Mouse (Mus musculus) layer of hippocampus, adult 6 months (tissue): ENCODE data around the gene Pde8a. TPM values are rescaled to one million over a fixed set of nuclear protein-coding genes. Genes with fewer than 3 reads are reported as not detected.

ENCODE experiments used
- long read RNA-seq, 2 experiments: library from polyadenylated mRNA; unstranded; transcript quantifications; one replicate each; pipeline ENCODE4 v2.0.0; 2019 to 2020
- polyA plus RNA-seq: library from polyadenylated mRNA; unstranded; fragments of <200 nt; fragmentation: Nextera tagmentation; gene quantifications from 2 replicates; pipeline ENCODE4 v1.2.3, GENCODE M21; 2021

Pde8a gene
- polyA plus RNA-seq: 2.5 and 2.9 TPM in 2 replicates
- long read RNA-seq, experiment 1, partial matches to known transcripts: 6 of 7 reads
- long read RNA-seq, experiment 1, other reads (novel, unspliced or antisense): 1 of 7 reads
- long read RNA-seq, experiment 2, transcript Pde8a-201 (22 exons, 3,802 nt): major isoform, 31 of 49 reads
- long read RNA-seq, experiment 2, partial matches to known transcripts: 12 of 49 reads
- long read RNA-seq, experiment 2, other reads (novel, unspliced or antisense): 6 of 49 reads

DNA sequence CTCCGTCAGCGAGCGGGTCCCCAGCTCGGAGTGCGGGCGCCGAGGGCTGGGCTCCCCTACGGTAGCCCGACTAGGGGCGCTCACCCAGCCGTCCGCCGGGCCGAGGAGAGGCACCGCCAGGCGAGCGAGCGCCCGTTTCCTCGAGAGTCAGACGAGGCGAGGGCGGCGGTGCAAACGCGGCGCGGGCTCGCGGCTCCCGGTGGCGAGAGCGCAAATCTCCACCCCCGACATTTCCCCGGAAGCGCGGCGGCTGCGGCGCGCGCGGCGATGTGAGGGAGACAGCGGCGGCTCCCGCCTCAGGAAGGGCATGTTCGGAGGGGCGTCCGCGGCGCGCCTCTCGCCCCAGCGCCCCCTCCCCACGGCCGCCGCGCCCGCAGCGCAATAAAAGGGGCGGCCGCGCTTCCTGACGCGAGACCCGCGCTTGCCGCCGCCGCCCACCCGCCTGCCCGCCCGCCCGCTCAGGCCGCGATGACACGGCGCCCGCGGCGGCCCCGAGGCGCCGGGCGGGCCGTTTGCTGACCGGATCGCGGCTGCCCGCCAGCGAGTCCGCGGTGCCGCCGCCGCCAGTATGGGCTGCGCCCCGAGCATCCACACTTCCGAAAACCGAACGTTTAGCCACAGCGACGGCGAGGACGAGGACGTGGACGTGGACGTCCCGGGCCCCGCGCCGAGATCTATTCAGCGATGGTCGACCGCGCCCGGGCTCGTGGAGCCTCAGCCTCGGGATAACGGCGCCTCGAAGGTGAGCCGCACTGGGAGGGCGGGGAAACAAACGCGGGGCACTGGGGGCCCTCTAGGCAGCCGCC is at the start of gene Pde8a:
Pde8a (plus strand) TSS at position 250 of the 806 bp plus-strand sequence.

DNA sequence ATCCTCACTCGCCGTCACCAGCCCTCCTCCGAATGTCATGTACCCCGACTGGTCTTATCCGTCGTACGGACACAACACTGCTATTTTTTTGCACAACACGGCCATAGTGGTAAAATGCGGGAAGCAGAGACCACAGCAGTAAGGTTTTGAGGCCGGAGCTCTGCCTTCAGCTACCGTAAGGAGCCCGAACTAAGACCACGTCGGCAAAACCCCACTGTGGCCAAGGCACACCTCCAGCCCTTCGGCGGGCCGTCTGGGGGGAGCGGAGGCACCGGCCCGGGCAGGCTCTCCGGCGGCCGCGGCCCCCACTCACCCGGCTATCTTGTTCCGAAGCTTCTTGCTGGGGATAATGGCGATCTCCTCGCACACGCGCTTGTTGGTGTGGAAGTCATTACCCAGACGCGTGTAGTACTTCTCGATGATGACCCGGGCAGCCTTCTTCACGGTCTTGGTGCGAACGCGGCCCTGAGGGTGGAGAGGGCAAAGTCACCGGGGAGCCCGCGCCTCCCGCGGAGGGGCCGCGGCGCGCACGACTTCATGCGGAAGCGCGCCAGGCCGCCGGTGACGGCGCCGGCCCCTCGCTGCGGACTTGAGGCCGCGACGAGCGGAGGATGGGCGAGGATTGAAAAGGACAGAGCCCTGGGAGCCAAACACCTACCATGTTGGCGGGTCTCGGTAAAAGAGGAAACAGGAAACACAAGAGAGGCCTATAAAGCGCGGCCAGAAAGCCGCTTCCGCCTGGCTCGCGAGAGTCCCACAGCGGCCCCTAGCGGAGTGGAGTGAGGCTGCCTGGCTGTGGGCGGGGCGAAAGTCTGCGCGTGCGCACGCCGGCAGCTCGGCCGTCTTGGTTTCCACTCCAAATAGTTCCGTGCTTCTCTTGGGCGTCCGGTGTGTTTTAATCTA is 131.4 kb downstream of the Pde8a start, which contains the start of gene Rps17:
Rps17 (minus strand) TSS at position 711 of the 903 bp plus-strand sequence.

Other genes starting within 250 kb of the Pde8a start
- gene Zfp592, start 219.9 kb upstream of the Pde8a start, polyA plus RNA-seq: 3.9 and 4.7 TPM in 2 replicates
- 0.05 and 0.15 TPM in 2 replicates for gene Alpk3, start 156.0 kb upstream of the Pde8a start, polyA plus RNA-seq
- gene Slc28a1, start 98.8 kb upstream of the Pde8a start, polyA plus RNA-seq: 0.05 TPM in 1 of 2 replicates, not detected in the other
- 2,340 and 2,409 TPM in 2 replicates for gene Rps17, start 131.7 kb downstream of the Pde8a start, polyA plus RNA-seq
- gene Cpeb1, start 241.9 kb downstream of the Pde8a start, polyA plus RNA-seq: 31.5 and 36.4 TPM in 2 replicates